Mouse (Mus musculus) embryonic fibroblast, embryonic 13.5 days (primary cell): ENCODE results near the gene 2310061N02Rik.

Source experiments
- CTCF ChIP-seq: IDR thresholded peaks from 2 replicates; pipeline ENCODE4 v1.5.1; 2011; ENCODE audit warnings: mild to moderate bottlenecking, control low read depth, low read length, moderate library complexity, borderline replicate concordance; ENCODE audit not compliant: insufficient read depth
- POLR2A ChIP-seq: IDR thresholded peaks from 2 replicates; pipeline ENCODE4 v1.6.1; 2011; ENCODE audit warnings: low read depth, mild to moderate bottlenecking, control low read depth, low read length, moderate library complexity

GRCm38 (mm10) chr16:88710757-88711156 lies 3.0 kb upstream of the 2310061N02Rik start:
- no peak for TF ChIP-seq POLR2A
- no peak for TF ChIP-seq CTCF
